Mouse (Mus musculus) adrenal gland, adult 2 months (tissue): ENCODE results near the gene Nfib. TPM values are rescaled to one million over a fixed set of nuclear protein-coding genes. Genes with fewer than 3 reads are reported as not detected.

Source experiments
- DNase-seq: peaks from one replicate; pipeline ENCODE4 v3.0.0; 2021
- polyA plus RNA-seq: library from polyadenylated mRNA; depleted of rRNA; stranded (reverse); fragments of >200 nt; gene quantifications from 2 replicates; pipeline ENCODE4 v1.2.3, GENCODE M21; 2012
- total RNA-seq, 2 experiments: library from RNA; stranded (reverse); gene quantifications; 2 replicates each; pipeline ENCODE4 v1.2.3; 2021

Nfib gene
- total and polyA plus RNA-seq, 3 experiments: 19.6 to 86.3 (median 84.1) TPM

DNA sequence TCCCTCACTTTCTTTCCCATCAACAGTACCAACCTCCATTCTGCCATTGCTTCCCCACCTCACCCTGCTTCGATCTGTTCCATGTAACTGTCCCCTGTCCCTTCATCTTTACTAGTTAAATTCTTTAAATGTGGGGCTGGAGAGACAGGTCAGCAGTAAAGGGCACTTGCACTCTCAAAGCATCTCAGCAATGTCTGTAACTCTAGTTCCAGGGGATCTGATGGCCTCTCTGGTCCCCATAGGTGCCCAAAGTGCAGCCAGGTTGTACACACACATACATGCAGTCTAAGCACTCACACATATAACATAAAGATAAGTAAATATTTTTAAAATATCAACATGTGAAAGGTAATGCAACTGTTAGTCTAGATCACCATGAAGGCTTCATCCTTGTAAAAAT lies 356.5 kb downstream of the Nfib start:
- DNase-seq: no peak

DNA sequence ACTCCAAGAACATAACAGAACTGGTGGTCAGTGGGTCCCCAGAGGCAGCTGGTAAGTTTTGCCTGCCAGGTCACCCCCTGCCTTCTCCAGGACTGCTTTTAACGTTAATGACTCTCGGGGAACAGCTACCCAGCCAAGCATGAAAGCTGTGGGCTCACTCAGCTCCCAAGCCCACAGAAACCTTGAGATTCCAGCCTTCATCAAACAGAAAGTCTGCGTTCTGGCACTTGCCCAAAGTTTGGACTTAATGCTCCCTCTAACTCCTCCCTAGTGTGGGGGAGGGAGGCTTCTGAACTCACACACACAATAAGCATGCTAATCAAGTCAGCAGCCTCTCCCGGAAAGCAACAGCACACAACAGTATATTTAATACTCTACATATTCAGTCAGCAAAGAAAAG lies 360.8 kb downstream of the Nfib start:
- peak; percentile 87 for DNase-seq

DNA sequence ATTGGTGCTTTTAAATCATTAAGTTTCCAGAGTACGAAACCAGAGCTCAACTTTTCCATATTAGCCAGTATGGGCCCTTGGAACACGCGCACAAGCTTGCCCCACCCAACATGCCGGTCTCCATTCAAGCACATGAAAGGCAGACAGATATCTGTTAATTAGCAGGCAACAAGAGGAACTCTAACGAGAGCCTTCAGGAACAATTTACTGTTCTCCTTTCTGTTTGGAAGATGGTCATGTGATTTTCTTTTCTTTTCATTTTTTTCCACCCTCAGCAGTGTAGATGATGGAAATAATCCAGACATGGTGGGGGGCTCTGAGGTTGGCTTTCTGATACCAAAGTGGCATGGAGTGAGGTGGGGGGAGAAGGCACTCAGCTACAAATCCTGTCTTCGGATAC lies 361.3 kb downstream of the Nfib start:
- DNase-seq: no peak

DNA sequence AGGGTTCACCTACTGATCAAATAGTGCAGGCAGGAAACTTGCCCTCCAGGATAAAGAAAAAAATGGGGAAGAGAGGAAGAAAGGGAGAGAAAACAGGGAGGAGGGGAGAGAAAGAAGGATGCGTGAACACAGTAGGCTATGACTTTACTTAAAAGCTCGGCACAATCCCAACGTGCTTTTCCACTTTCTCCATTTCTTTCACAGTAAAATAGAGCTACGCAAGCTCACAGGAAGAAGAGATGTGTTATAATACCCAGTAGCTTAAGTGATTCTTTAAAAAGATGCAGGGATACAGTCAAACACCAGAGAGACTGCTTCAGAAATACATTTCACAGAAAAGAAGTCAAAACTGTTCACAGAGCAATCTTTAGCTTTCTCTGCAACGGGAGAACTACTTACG lies 366.6 kb downstream of the Nfib start:
- no peak for DNase-seq

DNA sequence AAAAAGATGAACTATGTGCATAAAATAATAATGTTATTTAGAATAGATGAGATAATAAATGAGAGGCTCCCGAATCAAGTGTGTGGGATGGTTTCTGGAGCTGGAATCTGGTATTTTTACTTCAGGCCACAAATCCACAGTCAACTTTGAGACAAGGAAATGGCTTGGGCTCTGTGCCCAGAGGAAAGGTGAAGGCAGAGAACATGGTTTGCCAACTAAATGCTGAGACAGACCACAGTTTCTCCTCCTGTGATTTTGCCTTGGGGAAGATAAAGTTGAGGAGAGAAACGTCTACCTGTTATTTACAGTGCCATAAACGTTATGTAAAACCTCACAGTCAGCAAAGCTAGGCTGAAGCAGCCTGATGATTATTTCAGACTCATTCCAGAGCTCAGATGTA lies 367.1 kb downstream of the Nfib start:
- DNase-seq: peak; percentile 45

DNA sequence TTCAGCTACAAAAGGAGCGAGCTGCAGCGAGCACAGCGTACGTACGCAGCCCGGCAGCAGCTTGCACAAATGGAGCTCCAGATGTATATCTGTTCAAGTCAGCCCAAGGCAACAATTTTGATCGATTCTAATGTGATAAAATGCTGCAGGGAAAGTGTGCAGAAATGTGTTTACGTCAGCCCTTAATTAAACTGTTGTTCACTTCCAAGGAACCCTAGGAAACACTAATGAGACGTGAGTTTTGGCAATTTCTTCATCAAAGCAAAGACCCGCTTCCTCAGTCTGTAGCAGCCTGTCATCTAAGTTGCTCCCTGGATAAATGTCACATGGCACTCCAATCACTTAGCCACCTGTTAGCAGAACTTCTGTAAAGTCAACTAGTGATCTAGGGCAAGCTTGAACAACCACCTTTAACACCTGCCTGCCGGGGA lies 368.6 kb downstream of the Nfib start:
- no peak for DNase-seq

DNA sequence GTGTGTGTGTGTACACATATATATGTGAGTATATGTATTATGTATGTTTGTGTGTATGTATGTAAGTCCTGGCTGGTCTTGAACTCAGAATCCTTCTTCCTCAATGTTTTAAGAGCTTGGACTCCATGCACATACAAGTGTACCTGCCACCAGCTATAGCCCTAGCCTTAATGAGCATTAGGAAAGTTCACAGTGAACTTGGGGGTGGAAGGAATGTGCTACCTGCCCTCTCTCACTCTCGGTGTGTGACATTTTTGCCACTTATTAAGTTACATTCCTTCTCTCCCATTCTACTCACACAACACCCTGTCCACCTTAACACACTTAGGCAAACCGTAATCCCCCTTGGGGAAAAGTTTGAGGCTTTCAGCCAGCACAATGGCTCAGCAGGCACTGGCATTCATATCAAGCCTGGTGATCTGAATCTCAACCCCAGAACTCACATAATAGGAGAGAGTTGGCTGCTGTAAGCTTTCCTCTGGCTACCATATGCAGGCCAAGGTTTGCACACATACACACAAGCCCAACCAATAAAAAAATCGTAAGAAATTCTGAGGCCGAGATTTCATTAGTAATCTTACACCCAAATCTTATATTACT lies 370.2 kb downstream of the Nfib start:
- peak; percentile 20 for DNase-seq

DNA sequence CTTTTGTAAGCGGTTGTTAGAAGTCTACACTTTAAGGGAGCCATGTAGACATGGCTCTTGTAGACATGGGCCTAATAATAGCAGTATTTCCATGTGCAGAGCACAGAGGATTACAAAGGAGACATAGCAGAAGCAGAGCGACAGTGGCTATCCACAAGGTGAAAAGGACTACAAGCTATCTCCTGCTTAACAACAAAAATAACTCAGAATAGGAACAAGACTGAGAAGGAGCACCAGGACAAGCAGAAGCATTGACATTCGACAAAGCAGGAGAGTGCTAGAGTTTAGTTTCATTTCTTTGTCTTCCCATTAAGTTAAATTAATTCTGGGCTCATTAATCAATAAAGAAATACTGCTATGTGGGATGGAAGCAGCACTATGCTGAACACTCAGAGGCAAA lies 372.1 kb downstream of the Nfib start:
- DNase-seq: no peak

DNA sequence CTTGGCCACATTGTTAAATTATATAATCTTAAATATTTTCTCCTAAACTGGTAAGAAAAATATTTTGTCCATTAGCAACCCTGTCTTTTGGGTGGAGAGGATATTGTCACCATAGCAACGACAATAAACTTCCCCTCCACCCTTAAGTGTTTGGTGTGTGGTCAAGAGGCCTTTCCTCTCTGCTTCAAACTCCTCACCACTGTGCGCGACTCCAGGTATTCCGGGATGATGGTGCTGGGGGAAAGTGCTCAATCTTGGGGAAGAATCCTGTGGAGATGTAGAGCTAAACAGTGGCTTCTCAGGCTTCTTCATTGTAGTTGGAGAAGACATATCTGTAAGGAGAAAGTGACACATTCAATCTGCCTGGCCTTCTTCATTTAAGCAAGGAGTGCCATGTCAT lies 375.5 kb downstream of the Nfib start:
- DNase-seq: no peak

DNA sequence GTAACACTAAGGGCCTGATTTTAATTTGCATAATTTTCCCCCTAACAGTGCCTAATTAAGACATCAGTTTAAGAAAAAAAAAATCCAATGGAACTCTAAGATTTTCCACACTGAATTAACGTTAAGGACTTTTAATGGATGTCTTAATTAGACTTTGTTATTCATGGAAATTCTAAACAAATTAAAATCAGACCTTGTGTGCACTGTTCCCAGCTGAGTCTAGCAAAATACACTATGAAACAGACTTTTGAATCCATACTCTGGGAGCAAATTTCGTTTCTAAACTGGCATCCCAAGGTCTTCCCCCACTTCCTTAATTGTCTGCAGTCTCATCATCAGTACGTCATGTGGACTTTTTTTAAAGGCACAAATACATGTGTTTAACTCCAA lies 379.4 kb downstream of the Nfib start:
- no peak for DNase-seq

DNA sequence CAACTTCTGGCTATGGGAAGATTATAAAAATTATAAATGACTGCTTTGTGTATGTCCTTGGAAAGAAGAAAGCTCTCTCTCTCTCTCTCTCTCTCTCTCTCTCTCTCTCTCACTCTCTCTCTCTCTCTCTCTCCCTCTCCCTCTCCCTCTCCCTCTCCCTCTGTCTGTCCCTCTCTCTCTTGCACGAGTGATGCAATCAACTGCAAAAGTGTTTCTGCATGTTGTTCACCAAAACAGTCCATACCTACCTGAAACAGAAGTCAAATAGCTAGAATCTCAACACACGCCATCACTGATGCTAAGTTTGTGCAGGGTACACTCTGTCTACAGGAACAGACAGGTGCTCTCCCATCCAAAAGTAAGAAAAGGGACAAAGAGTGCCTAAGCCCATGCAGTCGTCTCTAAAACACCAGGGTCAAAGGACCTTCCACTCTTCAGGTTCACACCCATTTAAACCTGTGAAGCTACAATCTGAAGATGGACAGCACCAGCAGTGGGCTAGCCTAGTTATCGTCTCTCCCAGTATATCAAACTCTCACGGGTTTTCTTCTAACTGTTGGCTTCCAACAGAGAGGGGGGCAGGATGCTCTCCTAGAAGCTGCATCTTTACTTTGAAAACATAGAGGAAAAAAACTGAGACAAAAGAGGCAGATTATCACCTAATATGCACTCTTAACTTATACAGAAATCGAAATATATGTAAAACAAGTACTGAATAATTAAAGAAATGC lies 380.0 kb downstream of the Nfib start:
- no peak for DNase-seq

DNA sequence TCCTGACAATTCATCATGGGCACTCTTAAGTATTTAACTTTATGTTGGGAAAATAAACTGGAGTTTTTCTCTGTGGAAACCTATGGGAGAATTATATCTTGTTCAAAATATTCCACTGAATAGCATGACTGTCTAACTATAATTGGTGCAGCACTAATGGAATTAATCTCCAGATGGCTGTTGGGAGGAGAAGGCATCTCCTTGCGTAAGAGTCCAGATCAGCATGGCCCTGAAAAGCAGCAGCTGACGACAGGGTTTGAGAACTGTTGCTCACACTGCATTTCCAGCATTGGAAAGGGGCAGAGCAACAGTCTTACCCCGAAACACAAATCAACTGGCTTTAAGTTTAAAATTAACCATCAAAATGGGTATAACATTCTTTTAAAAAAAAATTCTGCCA lies 380.6 kb downstream of the Nfib start:
- peak; percentile 62 for DNase-seq

DNA sequence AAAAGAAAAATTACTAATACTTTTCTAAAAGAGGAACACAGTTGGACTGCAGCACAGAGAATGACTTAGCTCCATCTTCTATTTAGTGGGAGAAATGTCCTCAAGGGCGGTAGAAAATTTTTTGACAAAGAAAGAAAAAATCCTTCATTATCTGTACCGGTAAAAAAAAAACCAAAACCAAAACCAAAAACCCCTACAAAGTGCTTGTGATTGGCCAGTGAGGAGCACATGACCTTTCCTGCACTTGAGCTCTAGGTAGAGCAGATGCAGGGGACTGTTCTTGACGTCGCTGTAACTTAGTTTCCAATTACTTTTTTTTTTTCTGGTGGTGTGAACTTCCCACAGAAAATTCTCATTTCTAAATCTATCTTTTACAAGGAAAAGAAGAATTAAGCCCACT lies 384.5 kb downstream of the Nfib start:
- DNase-seq: no peak

DNA sequence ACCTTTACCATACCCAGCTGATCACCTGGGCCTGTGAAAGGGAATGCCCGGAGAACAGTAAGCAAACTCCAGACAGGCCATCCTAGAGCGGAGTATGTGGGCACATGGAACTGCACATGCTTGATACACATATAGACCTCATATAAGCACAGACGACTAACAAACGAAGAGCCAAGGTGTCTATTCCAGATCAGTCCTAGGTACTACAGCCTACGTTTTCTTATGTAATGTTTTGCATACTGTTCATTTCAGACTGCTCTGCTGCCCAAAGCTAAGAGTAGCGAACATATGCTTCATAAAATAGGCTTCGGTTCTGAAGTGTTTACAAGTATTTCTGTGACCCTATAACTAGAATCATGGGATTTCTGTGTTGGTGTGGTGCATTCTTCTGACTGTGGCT lies 386.2 kb downstream of the Nfib start:
- no peak for DNase-seq

DNA sequence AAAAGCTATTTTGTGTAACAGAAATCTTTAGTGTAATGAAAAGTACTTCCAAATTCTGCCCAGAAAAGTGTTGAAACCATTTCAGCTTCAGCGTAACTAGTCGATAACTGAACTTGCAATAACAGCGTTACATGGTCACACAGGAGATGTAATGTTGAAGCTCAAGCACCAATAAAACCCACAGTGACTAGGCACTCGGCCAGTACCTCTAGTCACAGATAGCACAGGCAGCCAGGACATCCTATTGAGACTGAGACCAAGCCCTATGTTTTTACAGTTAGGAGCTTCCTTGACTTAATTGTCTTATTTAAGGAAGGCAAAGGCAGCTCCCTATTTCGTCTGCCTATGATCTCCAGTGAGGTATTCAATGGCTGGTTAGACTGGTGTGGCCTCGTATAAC lies 389.4 kb downstream of the Nfib start:
- DNase-seq: peak; percentile 29

DNA sequence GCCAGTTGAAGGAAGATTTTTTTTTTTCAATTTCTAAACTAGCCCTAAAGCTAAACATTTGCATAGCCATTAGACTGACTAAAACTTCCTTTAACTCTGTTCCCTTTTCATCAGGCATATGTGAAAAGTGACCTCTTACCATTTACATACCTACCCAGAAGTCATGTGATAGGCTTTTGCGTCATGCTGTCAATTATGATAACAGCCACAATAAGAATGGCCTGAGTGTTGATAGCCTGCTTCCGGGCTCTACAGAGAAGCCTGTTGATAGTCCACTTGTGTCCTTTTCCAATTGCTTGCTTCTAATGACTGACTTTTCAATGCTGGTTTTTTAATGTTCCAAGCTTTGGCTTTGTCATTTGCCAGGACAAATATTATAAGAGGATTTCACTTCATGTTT lies 389.8 kb downstream of the Nfib start:
- DNase-seq: no peak

DNA sequence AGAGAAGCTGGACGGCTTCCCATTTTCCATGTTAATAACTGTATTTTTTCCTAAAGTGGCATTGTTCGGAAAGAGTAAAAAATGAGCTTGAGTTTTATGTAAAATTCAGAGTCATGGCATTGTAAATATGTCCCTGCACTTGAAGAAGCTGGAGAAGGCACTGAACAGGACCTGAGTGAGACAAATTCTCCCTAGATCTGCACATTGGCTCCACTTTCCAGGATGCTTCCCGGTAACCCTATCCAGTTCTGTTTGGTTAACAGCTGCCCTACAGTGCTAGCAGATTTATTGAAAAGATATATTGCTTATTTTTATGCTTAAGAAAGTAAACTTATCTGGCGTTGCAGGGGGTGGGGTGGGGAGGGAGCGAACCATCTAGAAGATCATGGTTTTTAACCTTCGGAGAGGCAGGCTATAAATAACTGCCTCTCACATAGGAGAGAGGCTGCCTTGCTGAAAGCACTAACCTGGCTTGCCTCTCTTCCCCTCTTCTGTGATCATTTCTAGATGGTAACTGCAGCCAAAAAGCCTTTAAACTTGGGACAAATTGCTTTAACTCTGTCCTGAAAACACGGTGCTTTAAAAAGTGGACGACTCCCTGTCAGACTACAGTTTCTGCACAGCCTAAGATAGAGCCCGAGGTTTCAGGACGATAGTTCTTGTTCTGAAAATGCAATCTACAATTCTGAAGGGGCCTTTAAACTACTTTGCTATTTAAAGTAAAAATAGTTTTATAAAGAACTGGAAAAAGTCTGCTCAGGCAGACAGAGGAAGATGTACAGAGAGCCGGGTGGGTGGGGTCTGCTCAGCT lies 394.4 kb downstream of the Nfib start:
- DNase-seq: no peak

DNA sequence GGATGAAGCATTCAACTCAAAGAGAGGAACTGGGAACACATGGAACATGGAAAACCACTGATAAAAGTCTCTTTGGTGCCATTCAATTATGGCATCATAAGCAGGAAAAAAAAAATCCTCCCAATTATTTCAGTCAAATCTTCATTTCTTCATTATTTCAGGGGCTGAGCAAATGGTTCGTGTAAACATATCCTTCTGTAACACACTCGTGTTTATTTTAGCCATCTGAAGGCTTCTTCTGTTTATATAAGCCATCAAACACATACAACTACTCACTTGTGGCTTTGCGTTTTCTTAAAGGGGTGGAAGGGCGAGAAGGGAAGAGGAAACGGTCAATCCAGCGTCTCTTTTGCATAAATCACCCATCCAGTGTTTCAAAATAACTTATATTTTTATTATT lies 399.5 kb downstream of the Nfib start:
- DNase-seq: no peak

DNA sequence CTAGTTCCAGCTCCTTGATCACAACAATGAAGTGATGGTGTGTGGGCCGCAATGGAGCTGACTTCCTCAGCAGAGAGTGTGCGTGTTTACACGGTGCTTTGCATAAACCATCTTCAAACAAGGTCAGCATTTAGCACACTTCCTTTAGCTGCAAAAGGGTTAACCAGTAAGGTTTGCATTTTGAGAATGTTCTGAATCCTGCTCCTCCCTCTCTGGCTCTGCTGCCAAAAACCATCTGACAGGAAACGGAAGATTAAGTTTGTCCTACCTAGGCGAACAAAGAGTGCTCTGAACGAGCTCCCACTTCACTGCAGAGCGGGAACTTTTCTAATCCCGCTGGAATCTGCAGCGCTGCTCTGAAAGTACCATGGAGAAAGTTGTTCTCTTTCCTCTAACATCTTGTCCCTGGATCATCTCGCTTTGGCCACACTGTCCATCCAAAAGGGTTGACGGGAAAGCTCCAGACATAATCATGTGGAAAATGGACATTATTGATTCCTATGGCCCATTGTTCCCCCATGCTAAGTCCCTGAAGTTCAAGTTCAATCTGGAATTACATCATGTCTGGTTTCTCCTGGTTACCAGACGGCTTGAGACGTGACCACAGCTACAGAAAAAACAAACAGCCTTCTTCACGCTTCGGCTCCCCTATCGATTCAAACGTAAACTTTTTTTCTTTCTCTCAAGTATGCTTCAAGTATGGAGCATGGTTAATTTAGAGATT lies 401.2 kb downstream of the Nfib start:
- DNase-seq: peak; percentile 38

DNA sequence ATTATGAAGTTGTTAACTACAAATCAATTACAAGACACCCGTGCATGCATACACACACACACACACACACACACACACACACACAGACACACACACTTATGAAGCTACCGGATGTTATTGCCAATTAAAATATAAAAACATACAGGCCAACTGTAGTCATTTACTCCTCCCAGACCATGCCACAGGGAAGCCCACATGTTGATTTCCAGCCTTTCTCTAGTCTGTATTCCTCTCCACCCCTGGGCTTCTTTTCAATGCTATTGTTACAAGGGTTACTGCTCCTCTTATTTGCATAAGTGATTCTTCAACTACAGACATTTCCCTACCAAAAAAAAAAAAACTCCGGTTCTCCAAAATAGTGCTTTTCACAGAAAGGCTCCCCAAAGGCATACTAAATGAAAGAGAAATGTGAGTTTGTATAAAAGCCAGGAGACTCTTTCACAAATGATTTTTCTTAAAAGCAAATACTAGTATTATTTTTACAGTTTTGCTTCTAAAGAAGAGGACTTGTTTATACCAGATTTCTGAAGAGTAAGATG lies 402.1 kb downstream of the Nfib start:
- no peak for DNase-seq

DNA sequence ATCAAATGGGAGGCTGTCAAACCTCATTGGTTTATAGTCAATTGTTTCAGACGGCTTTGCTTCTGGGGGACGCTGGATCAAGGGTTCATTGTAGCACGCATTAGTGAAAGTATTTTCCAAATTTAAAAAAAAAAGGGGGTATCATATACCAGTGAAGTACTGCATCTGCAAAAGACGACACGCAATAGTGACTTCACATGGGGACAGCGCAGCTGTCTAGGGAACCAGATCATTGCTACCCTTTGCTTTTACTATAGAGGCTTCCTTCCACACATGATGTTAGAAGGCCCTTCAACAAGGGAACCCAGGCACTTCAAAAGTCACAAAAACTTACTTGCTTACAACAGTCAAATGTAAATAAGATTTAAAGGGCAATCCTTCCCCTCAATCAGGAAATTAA lies 402.6 kb downstream of the Nfib start:
- DNase-seq: no peak

DNA sequence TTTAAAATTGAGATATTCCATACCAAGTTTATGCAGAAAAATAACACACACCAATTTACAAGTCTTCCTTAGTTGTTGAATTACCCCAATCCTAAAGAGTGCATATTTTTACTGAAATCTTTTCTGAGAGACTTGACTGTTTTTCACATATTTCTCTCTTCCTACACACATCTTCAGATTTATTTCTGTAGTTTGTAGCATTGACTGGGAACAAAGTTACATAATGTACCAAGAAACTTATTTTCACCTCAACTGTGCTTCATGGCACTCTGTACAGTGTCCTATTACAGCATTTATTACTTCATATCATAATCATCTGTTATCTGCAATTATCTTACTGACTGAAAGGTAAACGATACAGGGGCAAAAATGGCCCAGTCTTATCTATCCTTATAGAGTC lies 406.9 kb downstream of the Nfib start:
- DNase-seq: no peak
